Mouse (Mus musculus): ENCODE measurements at regions not wholly inside any gene's neighbourhood (a gene's known extent, or its start where the extent isn't known, plus 50 kb on each side); places are given as distances from the start of the nearest gene placed in this dataset.
"Not testable (repeated sequence)": the region's sequence is repeated elsewhere in the genome, so short reads cannot be mapped to it uniquely, and the experiment has no call there.

GRCm38 (mm10) chr14:27562564-27562963 lies 54.3 kb upstream of the Ccdc66 start:
- DNase-seq (ENCODE audit: low spot score), result peak; percentile 44

GRCm38 (mm10) chr14:27561974-27562373 lies 53.7 kb upstream of the Ccdc66 start:
- DNase-seq (ENCODE audit: low spot score), result not testable (repeated sequence)

- DNase-seq (ENCODE audit: low spot score), result peak; percentile 84
These were observed 52.2 kb upstream of the Ccdc66 start for GRCm38 (mm10) chr14:27560434-27560833.

GRCm38 (mm10) chr14:27558794-27559491 lies 50.7 kb upstream of the Ccdc66 start:
- DNase-seq (ENCODE audit: low spot score), result no peak
